Mouse (Mus musculus): ENCODE measurements at regions not wholly inside any gene's neighbourhood (a gene's known extent, or its start where the extent isn't known, plus 50 kb on each side); places are given as distances from the start of the nearest gene placed in this dataset.

GRCm38 (mm10) chr4:53386309-53386708, 53.9 kb upstream of the Slc44a1 start:
- DNase-seq = peak; percentile 65

- DNase-seq = peak; percentile 83
These were observed 55.5 kb upstream of the Slc44a1 start for GRCm38 (mm10) chr4:53384761-53385160.

GRCm38 (mm10) chr4:53384104-53384503, 56.1 kb upstream of the Slc44a1 start:
- DNase-seq = no peak

- DNase-seq = no peak
These were observed 58.2 kb upstream of the Slc44a1 start for GRCm38 (mm10) chr4:53382012-53382411.

- DNase-seq = no peak
These were observed 60.4 kb upstream of the Slc44a1 start for GRCm38 (mm10) chr4:53379855-53380254.

- DNase-seq = no peak
These were observed 63.2 kb upstream of the Slc44a1 start for GRCm38 (mm10) chr4:53376995-53377394.

GRCm38 (mm10) chr4:53356374-53356773, 83.8 kb upstream of the Slc44a1 start:
- DNase-seq = peak; percentile 11

GRCm38 (mm10) chr4:53354961-53355360, 85.3 kb upstream of the Slc44a1 start:
- DNase-seq = peak; percentile 21

- peak; percentile 56 for DNase-seq
These were observed 86.7 kb upstream of the Slc44a1 start for GRCm38 (mm10) chr4:53353399-53354090.

GRCm38 (mm10) chr4:53351104-53351607, 89.1 kb upstream of the Slc44a1 start:
- DNase-seq = no peak

- no peak for DNase-seq
These were observed 94.9 kb upstream of the Slc44a1 start for GRCm38 (mm10) chr4:53345346-53345745.

- no peak for DNase-seq
These were observed 95.7 kb upstream of the Slc44a1 start for GRCm38 (mm10) chr4:53344546-53344945.

- no peak for DNase-seq
These were observed 99.0 kb upstream of the Slc44a1 start for GRCm38 (mm10) chr4:53341181-53341580.

GRCm38 (mm10) chr4:53340021-53340667, 100.1 kb upstream of the Slc44a1 start:
- no peak for DNase-seq

GRCm38 (mm10) chr4:53339125-53340020, 100.8 kb upstream of the Slc44a1 start:
- no peak for DNase-seq

GRCm38 (mm10) chr4:53338479-53338878, 101.7 kb upstream of the Slc44a1 start:
- no peak for DNase-seq

- no peak for DNase-seq
These were observed 102.4 kb upstream of the Slc44a1 start for GRCm38 (mm10) chr4:53337784-53338183.

- DNase-seq = no peak
These were observed 112.6 kb upstream of the Slc44a1 start for GRCm38 (mm10) chr4:53327382-53328165.

- no peak for DNase-seq
These were observed 116.4 kb upstream of the Slc44a1 start for GRCm38 (mm10) chr4:53323838-53324237.

- no peak for DNase-seq
These were observed 117.0 kb upstream of the Slc44a1 start for GRCm38 (mm10) chr4:53323195-53323594.

- DNase-seq = no peak
These were observed 117.7 kb upstream of the Slc44a1 start for GRCm38 (mm10) chr4:53322484-53322883.

GRCm38 (mm10) chr4:53320735-53321449, 119.3 kb upstream of the Slc44a1 start:
- no peak for DNase-seq
